Mouse (Mus musculus) NIH3T3 (cell line): ENCODE measurements at regions not wholly inside any gene's neighbourhood (a gene's known extent, or its start where the extent isn't known, plus 50 kb on each side); places are given as distances from the start of the nearest gene placed in this dataset.

Source experiments
- DNase-seq: peaks from one replicate; pipeline ENCODE4 v3.0.0-alpha.2; 2012; ENCODE audit warnings: low read depth

GRCm38 (mm10) chr8:44765194-44765593 lies 170.1 kb upstream of the Fat1 start:
- DNase-seq: no peak

- no peak for DNase-seq
Measured at GRCm38 (mm10) chr8:44765677-44766076, 169.6 kb upstream of the Fat1 start.

GRCm38 (mm10) chr8:44766111-44766873 lies 169.0 kb upstream of the Fat1 start:
- DNase-seq: no peak

- no peak for DNase-seq
Measured at GRCm38 (mm10) chr8:44767271-44767670, 168.0 kb upstream of the Fat1 start.

- no peak for DNase-seq
Measured at GRCm38 (mm10) chr8:44779212-44779611, 156.0 kb upstream of the Fat1 start.

GRCm38 (mm10) chr8:44782421-44782820 lies 152.8 kb upstream of the Fat1 start:
- no peak for DNase-seq

- no peak for DNase-seq
Measured at GRCm38 (mm10) chr8:44785161-44785560, 150.1 kb upstream of the Fat1 start.

GRCm38 (mm10) chr8:44786740-44787139 lies 148.5 kb upstream of the Fat1 start:
- DNase-seq: no peak

- no peak for DNase-seq
Measured at GRCm38 (mm10) chr8:44788290-44788689, 147.0 kb upstream of the Fat1 start.

- DNase-seq: no peak
Measured at GRCm38 (mm10) chr8:44799513-44799912, 135.7 kb upstream of the Fat1 start.

- DNase-seq: no peak
Measured at GRCm38 (mm10) chr8:44800827-44801273, 134.4 kb upstream of the Fat1 start.

- no peak for DNase-seq
Measured at GRCm38 (mm10) chr8:44801604-44802206, 133.5 kb upstream of the Fat1 start.

- DNase-seq: no peak
Measured at GRCm38 (mm10) chr8:44802331-44802730, 132.9 kb upstream of the Fat1 start.

- DNase-seq: no peak
Measured at GRCm38 (mm10) chr8:44804414-44805178, 130.7 kb upstream of the Fat1 start.

- peak; percentile 41 for DNase-seq
Measured at GRCm38 (mm10) chr8:44805179-44805815, 129.9 kb upstream of the Fat1 start.

GRCm38 (mm10) chr8:44812360-44812759 lies 122.9 kb upstream of the Fat1 start:
- DNase-seq: no peak

- no peak for DNase-seq
Measured at GRCm38 (mm10) chr8:44817532-44818157, 117.6 kb upstream of the Fat1 start.

GRCm38 (mm10) chr8:44819270-44819669 lies 116.0 kb upstream of the Fat1 start:
- DNase-seq: no peak

- no peak for DNase-seq
Measured at GRCm38 (mm10) chr8:44819691-44820090, 115.6 kb upstream of the Fat1 start.

- no peak for DNase-seq
Measured at GRCm38 (mm10) chr8:44825183-44825757, 110.0 kb upstream of the Fat1 start.

- DNase-seq: peak; percentile 54
Measured at GRCm38 (mm10) chr8:44826936-44827335, 108.3 kb upstream of the Fat1 start.

- DNase-seq: no peak
Measured at GRCm38 (mm10) chr8:44828026-44828425, 107.2 kb upstream of the Fat1 start.
